Mouse (Mus musculus) embryonic facial prominence, embryonic 11.5 days (tissue): ENCODE measurements around the gene Krt2. TPM values are rescaled to one million over a fixed set of nuclear protein-coding genes. Genes with fewer than 3 reads are reported as not detected.
A peak's percentile ranks its signal among the peaks of the same experiment; 100 is the strongest.

ENCODE experiments used
- ATAC-seq: fragments of 200-750 bp; cut with Nextera tagmentation; replicated peaks from 2 replicates; pipeline ENCODE4 v1.8.0; 2017; ENCODE audit warnings: low read depth; ENCODE audit not compliant: insufficient number of reproducible peaks, low FRiP score, low TSS enrichment
- DNase-seq: peaks from one replicate; pipeline ENCODE4 v3.0.0-alpha.2; 2015; ENCODE audit warnings: low spot score
- H3K27ac ChIP-seq: fragments of 300-500 bp; sonication (generic); replicated peaks from 2 replicates; pipeline ENCODE4 v1.5.1; 2014; ENCODE audit warnings: mild to moderate bottlenecking, low read depth, low read length, control low read depth
- H3K27me3 ChIP-seq: fragments of 300-500 bp; sonication (generic); 2 replicates; pipeline ENCODE4 v1.6.1; 2014; ENCODE audit warnings: mild to moderate bottlenecking, low read length, moderate library complexity, mixed read lengths; ENCODE audit not compliant: control insufficient read depth, insufficient read depth
- H3K36me3 ChIP-seq: fragments of 300-500 bp; sonication (generic); replicated peaks from 2 replicates; pipeline ENCODE4 v1.6.1; 2014; ENCODE audit warnings: low read depth, mild to moderate bottlenecking, low read length, moderate library complexity, mixed read lengths; ENCODE audit not compliant: control insufficient read depth, insufficient read depth
- H3K4me1 ChIP-seq: fragments of 300-500 bp; sonication (generic); 2 replicates; pipeline ENCODE4 v1.6.1; 2014; ENCODE audit warnings: low read length, mixed read lengths; ENCODE audit not compliant: control insufficient read depth, insufficient read depth
- H3K4me2 ChIP-seq: fragments of 300-500 bp; sonication (generic); 2 replicates; pipeline ENCODE4 v1.6.1; 2014; ENCODE audit warnings: low read depth, mild to moderate bottlenecking, control low read depth, low read length, moderate library complexity
- H3K4me3 ChIP-seq: fragments of 300-500 bp; sonication (generic); 2 replicates; pipeline ENCODE4 v1.5.1; 2014; ENCODE audit warnings: low read depth, low read length, control low read depth
- H3K9ac ChIP-seq: fragments of 300-500 bp; sonication (generic); replicated peaks from 2 replicates; pipeline ENCODE4 v1.6.1; 2014; ENCODE audit warnings: mild to moderate bottlenecking, control low read depth, low read length
- H3K9me3 ChIP-seq: fragments of 300-500 bp; sonication (generic); replicated peaks from 2 replicates; pipeline ENCODE4 v1.6.1; 2016; ENCODE audit warnings: mild to moderate bottlenecking, low read length, inconsistent platforms, mixed read lengths; ENCODE audit not compliant: control insufficient read depth
- WGBS: fragments of 180-500 bp; shearing (Covaris S2); extraction: QIAGEN DNeasy Blood & Tissue Kit; methylation state at CpG from one replicate; pipeline ENCODE4 v1.1.7; 2014; 5-methylcytosine and 5-hydroxymethylcytosine counted together
- polyA plus RNA-seq: library from polyadenylated mRNA; unstranded; fragments of >200 nt; fragmentation: Nextera tagmentation; extraction: Ambion mirVana; gene quantifications from 2 replicates; pipeline ENCODE4 v1.2.1, GENCODE M21; 2014

The Krt2 gene
- not detected in 2 replicates for polyA plus RNA-seq

GRCm38 (mm10) chr15:101817875-101818274, at the start of gene Krt2:
Gene Krt2, minus strand, starts transcription at chr15:101818169.
- DNase-seq = no peak
- no peak for ATAC-seq
- H3K4me3 ChIP-seq = no peak within 1 kb of the TSS
- no peaks in the 10 kb centered on the region for H3K9me3 ChIP-seq
- no peaks in the 10 kb centered on the region for H3K4me1 ChIP-seq
- no peak within 1 kb of the TSS for H3K9ac ChIP-seq
- 82% methylated on average over 16 of the region's 16 CpGs for WGBS
- no peak within 1 kb of the TSS for H3K4me2 ChIP-seq
- no peaks in the 10 kb centered on the region for H3K27me3 ChIP-seq
- H3K36me3 ChIP-seq = no peaks in the 10 kb centered on the region
- H3K27ac ChIP-seq = no peak within 1 kb of the TSS

- no peaks in the 10 kb centered on the region for H3K9me3 ChIP-seq
- H3K36me3 ChIP-seq = no peaks in the 10 kb centered on the region
- ATAC-seq (no peak), DNase-seq (no peak)
- H3K9ac ChIP-seq = no peak overlapping the region
- H3K27me3 ChIP-seq = no peaks in the 10 kb centered on the region
- H3K27ac ChIP-seq = no peak overlapping the region
- no peak overlapping the region for H3K4me3 ChIP-seq
- 82% methylated on average over 7 of the region's 7 CpGs for WGBS
- H3K4me1 ChIP-seq = no peaks in the 10 kb centered on the region
- H3K4me2 ChIP-seq = no peak overlapping the region
These were observed 48.8 kb upstream of the Krt2 start for GRCm38 (mm10) chr15:101866754-101867153.

- no peaks in the 10 kb centered on the region for H3K9me3 ChIP-seq
- H3K9ac ChIP-seq = no peak overlapping the region
- peak; percentile 8 for DNase-seq
- no peak overlapping the region for H3K4me2 ChIP-seq
- no peak overlapping the region for H3K4me3 ChIP-seq
- H3K27me3 ChIP-seq = peaks cover 15% of the 10 kb centered on the region
- no peaks in the 10 kb centered on the region for H3K4me1 ChIP-seq
- no peaks in the 10 kb centered on the region for H3K36me3 ChIP-seq
- no peak overlapping the region for H3K27ac ChIP-seq
- ATAC-seq = no peak
- 59% methylated on average over 13 of the region's 13 CpGs for WGBS
These were observed 42.6 kb upstream of the Krt2 start for GRCm38 (mm10) chr15:101860421-101861130.

- no peaks in the 10 kb centered on the region for H3K36me3 ChIP-seq
- peak overlapping the region; percentile 54 for H3K9ac ChIP-seq
- H3K4me3 ChIP-seq = peak overlapping the region; percentile 36
- DNase-seq = peak; percentile 55
- H3K27me3 ChIP-seq = peaks cover 15% of the 10 kb centered on the region
- under 1% methylated on average over 33 of the region's 33 CpGs for WGBS
- no peaks in the 10 kb centered on the region for H3K4me1 ChIP-seq
- no peak for ATAC-seq
- H3K4me2 ChIP-seq = peak overlapping the region; percentile 79
- no peaks in the 10 kb centered on the region for H3K9me3 ChIP-seq
- H3K27ac ChIP-seq = no peak overlapping the region
These were observed 41.8 kb upstream of the Krt2 start for GRCm38 (mm10) chr15:101859735-101860170.

GRCm38 (mm10) chr15:101858673-101859425, 40.9 kb upstream of the Krt2 start:
- DNase-seq (peak; percentile 9), ATAC-seq (no peak)
- Histone ChIP-seq H3K4me3 (no peak overlapping the region), H3K27ac (no peak overlapping the region), H3K4me2 (peak overlapping the region; percentile 79; the same call in 1 of the 2 replicates), H3K4me1 (no peaks in the 10 kb centered on the region), H3K9me3 (no peaks in the 10 kb centered on the region), H3K27me3 (peaks cover 15% of the 10 kb centered on the region), H3K9ac (no peak overlapping the region), H3K36me3 (no peaks in the 10 kb centered on the region)
- 5% methylated on average over 11 of the region's 11 CpGs for WGBS

GRCm38 (mm10) chr15:101856696-101857095, 38.7 kb upstream of the Krt2 start:
- Histone ChIP-seq H3K4me2 (no peak overlapping the region), H3K27ac (no peak overlapping the region), H3K36me3 (no peaks in the 10 kb centered on the region), H3K9me3 (no peaks in the 10 kb centered on the region), H3K4me1 (no peaks in the 10 kb centered on the region), H3K27me3 (peaks cover 15% of the 10 kb centered on the region), H3K4me3 (no peak overlapping the region), H3K9ac (no peak overlapping the region)
- DNase-seq = no peak
- ATAC-seq = no peak
- WGBS = 47% methylated on average over 5 of the region's 5 CpGs

- Histone ChIP-seq H3K27me3 (peaks cover 14% of the 10 kb centered on the region), H3K27ac (no peak overlapping the region), H3K36me3 (no peaks in the 10 kb centered on the region), H3K4me3 (no peak overlapping the region), H3K4me2 (no peak overlapping the region), H3K9me3 (no peaks in the 10 kb centered on the region), H3K9ac (no peak overlapping the region), H3K4me1 (no peaks in the 10 kb centered on the region)
- WGBS = 77% methylated on average over 3 of the region's 3 CpGs
- ATAC-seq (no peak), DNase-seq (no peak)
These were observed 37.8 kb upstream of the Krt2 start for GRCm38 (mm10) chr15:101855732-101856131.

GRCm38 (mm10) chr15:101854294-101854693, 36.3 kb upstream of the Krt2 start:
- H3K36me3 ChIP-seq = no peaks in the 10 kb centered on the region
- WGBS = 12% methylated on average over 5 of the region's 5 CpGs
- H3K27me3 ChIP-seq = peaks cover 4% of the 10 kb centered on the region
- H3K4me3 ChIP-seq = no peak overlapping the region
- no peak overlapping the region for H3K4me2 ChIP-seq
- no peaks in the 10 kb centered on the region for H3K9me3 ChIP-seq
- H3K4me1 ChIP-seq = no peaks in the 10 kb centered on the region
- ATAC-seq (no peak), DNase-seq (peak; percentile 9)
- H3K9ac ChIP-seq = no peak overlapping the region
- H3K27ac ChIP-seq = no peak overlapping the region
